Mouse (Mus musculus): ENCODE data around the gene Trappc3.

Gene Trappc3

GRCm38 (mm10) chr4:126315931-126316330 lies 53.8 kb downstream of the Trappc3 start:
- DNase-seq = no peak

DNA sequence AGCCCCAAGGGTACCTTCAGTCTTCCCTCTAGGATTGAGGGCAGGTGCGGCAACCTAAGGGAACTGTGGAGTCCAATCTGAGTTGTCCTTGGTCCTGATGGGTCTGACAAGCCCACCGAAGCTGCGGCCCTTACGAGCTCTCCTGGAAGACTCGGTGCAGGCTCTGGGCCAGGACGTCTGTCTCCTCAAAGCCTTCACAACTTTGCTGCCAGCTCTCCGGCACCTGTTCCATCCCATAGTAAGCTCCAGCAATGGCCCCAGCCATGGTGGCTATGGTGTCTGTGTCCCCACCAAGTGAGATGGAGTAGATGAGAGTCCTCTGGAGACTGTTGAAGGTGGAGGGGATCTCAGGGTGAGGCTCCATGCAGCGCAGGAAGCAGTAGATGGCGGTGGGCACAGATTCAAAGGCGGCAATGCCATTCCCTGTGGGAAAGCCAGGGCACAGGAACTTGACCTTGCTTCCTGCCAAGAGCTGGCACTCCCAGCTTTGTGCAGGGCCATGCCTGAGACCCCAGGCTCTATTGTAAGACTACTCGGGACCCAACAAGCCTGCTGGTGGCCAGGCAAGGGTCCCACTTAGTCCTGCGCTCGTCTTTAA lies 54.4 kb downstream of the Trappc3 start:
- DNase-seq = no peak

DNA sequence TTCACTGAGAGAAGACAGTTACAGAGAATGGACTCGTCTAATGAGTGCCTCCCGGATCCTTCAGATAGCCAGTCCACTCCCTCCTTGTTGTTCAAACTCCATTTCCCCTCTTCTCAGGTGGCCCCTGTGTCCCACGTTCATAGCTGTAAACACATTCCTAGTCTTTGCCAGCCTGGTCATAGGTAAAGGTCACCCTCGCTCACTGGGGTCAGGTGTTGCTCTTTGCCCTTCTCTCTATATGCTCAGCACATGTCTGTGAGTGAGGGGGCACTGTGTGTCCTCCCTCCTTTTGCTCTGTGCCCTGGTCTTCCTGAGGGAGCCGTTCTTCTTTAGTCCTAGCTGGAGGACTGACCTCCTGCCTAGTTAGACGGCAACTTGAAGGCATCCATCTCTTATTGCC lies 57.7 kb downstream of the Trappc3 start:
- DNase-seq = no peak

- peak; percentile 97 for DNase-seq
Measured at GRCm38 (mm10) chr4:126321111-126321853, 59.2 kb downstream of the Trappc3 start, which contains the start of gene Adprhl2. Adprhl2 (minus strand) TSS chr4:126321703.

DNA sequence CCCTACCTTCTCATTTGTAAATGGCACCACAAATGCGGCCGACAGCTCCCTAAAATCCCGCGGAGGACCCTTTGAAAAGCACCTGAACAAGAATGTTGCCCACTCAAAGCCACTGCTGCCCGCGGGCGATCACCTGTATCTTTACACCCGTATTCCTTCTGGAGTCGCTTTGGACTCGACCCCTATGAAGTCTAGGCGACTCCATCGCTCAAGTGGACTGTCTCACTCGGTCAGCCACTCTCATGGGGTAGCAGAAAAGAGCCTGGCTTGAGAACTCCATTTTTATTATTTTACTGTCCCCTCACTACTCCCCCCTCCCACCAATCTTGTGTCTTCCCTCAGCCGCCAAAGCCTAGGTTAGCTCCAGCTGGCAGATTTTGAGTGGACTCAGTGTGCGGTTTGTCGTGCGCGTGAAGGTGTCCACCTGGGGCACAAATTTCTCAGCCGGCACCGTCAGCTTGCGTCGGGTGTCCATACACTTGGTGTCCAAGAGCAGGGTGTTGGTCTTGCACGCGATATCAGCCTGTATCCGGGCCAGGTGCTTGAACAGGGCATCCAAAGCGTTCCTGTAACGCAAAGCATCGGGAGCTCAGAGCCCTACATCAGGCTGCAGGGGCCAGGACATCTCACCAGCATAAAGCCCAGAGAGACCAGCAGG lies 59.9 kb downstream of the Trappc3 start:
- no peak for DNase-seq

GRCm38 (mm10) chr4:126322646-126323045 lies 60.5 kb downstream of the Trappc3 start:
- no peak for DNase-seq

DNA sequence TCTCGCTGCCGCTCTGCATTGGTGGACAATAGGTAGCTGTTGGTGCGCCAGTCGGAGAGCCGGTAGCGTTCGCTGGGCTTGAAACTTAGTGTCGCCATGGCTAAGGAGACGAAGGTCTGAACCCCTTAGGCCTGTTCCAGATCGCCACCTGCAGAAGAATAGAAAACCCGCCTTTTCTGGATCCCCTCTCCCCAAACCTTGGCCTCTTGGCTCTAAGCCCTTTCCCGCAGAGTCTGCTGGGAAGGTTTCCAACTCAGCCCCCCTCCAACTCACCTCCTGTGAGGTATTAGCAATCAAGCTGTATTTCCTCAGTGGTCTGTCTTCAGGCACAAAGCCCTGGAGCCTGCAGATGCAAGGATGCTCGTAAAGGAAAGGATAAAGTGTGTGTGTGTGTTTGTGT lies 62.7 kb downstream of the Trappc3 start:
- DNase-seq = no peak

DNA sequence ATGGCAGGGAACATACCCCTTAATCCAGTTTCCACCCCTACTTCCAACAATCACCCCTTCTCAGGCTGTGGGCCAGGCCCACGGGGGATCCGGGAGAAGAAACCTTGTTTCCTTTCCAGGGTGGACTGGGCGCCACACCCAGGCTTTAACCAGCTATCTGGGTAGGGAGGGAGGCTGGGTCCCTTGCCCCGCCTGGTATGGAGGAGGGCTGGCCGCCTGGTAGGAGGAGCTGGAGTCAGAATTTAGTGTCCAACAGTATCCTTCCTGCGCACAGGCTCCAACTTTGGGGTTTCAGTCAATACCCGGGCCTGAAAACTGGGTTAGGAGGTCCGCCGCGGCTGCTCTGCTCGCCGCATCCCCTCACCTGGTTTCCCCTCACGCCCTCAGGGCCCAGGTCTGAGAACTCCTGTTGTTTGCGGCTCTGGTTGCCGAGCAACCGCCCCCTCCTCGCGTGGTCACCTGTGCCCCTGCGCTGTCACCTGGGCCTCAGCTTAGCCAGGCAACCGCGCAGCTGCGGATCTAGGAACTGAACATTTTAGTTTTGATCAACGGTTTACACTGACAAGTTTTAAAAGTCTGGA lies 63.2 kb downstream of the Trappc3 start, which contains the start of gene Tekt2:
Gene Tekt2, minus strand, starts transcription at position 408 of the 581 bp plus-strand sequence.
- no peak for DNase-seq
